Mouse (Mus musculus) hindbrain, embryonic 10.5 days (tissue): Measurements from ENCODE around the gene Gzmm. TPM values are rescaled to one million over a fixed set of nuclear protein-coding genes. Genes with fewer than 3 reads are reported as not detected.

ENCODE experiments used
- DNase-seq: peaks from one replicate; pipeline ENCODE4 v3.0.0-alpha.2; 2017; ENCODE audit warnings: low spot score
- H3K27ac ChIP-seq: fragments of 300-500 bp; sonication (generic); 2 replicates; pipeline ENCODE4 v1.5.1; 2016; ENCODE audit warnings: mild to moderate bottlenecking, moderate library complexity
- H3K27me3 ChIP-seq: fragments of 300-500 bp; sonication (generic); 2 replicates; pipeline ENCODE4 v1.6.1; 2016; ENCODE audit warnings: mild to moderate bottlenecking; ENCODE audit not compliant: poor library complexity, insufficient read depth, severe bottlenecking
- H3K36me3 ChIP-seq: fragments of 300-500 bp; sonication (generic); 2 replicates; pipeline ENCODE4 v1.6.1; 2016; ENCODE audit warnings: mild to moderate bottlenecking, moderate library complexity
- H3K4me1 ChIP-seq: fragments of 300-500 bp; sonication (generic); replicated peaks from 2 replicates; pipeline ENCODE4 v1.6.1; 2016; ENCODE audit warnings: mild to moderate bottlenecking
- H3K4me3 ChIP-seq: fragments of 300-500 bp; sonication (generic); 2 replicates; pipeline ENCODE4 v1.5.1; 2016; ENCODE audit warnings: mild to moderate bottlenecking, moderate library complexity
- H3K9me3 ChIP-seq: fragments of 300-500 bp; sonication (generic); 2 replicates; pipeline ENCODE4 v1.6.1; 2016; ENCODE audit warnings: mild to moderate bottlenecking, moderate library complexity
- WGBS: fragments of 180-500 bp; shearing (Covaris S2); methylation state at CpG from one replicate; pipeline ENCODE4 v1.1.7; 2016; 5-methylcytosine and 5-hydroxymethylcytosine counted together
- polyA plus RNA-seq: library from polyadenylated mRNA; unstranded; fragments of >200 nt; fragmentation: Nextera tagmentation; extraction: Ambion mirVana; gene quantifications from 2 replicates; pipeline ENCODE4 v1.2.1, GENCODE M21; 2016

Gene Gzmm
- polyA plus RNA-seq, 1 experiment from 2014 or later: 0.75 TPM

GRCm38 (mm10) chr10:79743650-79744365 is 55.0 kb downstream of the Gzmm start:
- Histone ChIP-seq H3K36me3 (peaks cover 56% of the 10 kb centered on the region), H3K4me3 (no peak overlapping the region), H3K27me3 (no peaks in the 10 kb centered on the region), H3K4me1 (peaks cover 19% of the 10 kb centered on the region), H3K27ac (no peak overlapping the region), H3K9me3 (peaks cover 22% of the 10 kb centered on the region)
- DNase-seq: no peak
- 94% methylated on average over 15 of the region's 15 CpGs for WGBS

Other genes starting within 250 kb of the Gzmm start
- not detected in 2 replicates for gene Vmn2r83, start 220.3 kb upstream of the Gzmm start, polyA plus RNA-seq
- 19.3 and 25.7 TPM in 2 replicates for gene Plpp2, start 155.2 kb upstream of the Gzmm start, polyA plus RNA-seq
- 70.0 and 77.2 TPM in 2 replicates for gene Mier2, start 133.8 kb upstream of the Gzmm start, polyA plus RNA-seq
- gene Theg, start 101.7 kb upstream of the Gzmm start, polyA plus RNA-seq: not detected in 2 replicates
- gene C2cd4c, start 75.0 kb upstream of the Gzmm start, polyA plus RNA-seq: 0.02 and 0.07 TPM in 2 replicates
- gene Shc2, start 51.1 kb upstream of the Gzmm start, polyA plus RNA-seq: 20.5 and 22.6 TPM in 2 replicates
- gene Odf3l2, start 43.3 kb upstream of the Gzmm start, polyA plus RNA-seq: not detected in 2 replicates
- gene Madcam1, start 24.5 kb upstream of the Gzmm start, polyA plus RNA-seq: 1.4 and 1.5 TPM in 2 replicates
- gene Tpgs1, start 19.7 kb upstream of the Gzmm start, polyA plus RNA-seq: 66.0 and 76.6 TPM in 2 replicates
- gene Cdc34, start 6.8 kb upstream of the Gzmm start, polyA plus RNA-seq: 243 and 244 TPM in 2 replicates
- 657 and 686 TPM in 2 replicates for gene Bsg, start 15.5 kb downstream of the Gzmm start, polyA plus RNA-seq
- gene Hcn2, start 27.6 kb downstream of the Gzmm start, polyA plus RNA-seq: 0.08 and 0.11 TPM in 2 replicates
- gene Polrmt, start 57.6 kb downstream of the Gzmm start, polyA plus RNA-seq: 47.3 and 51.6 TPM in 2 replicates
- gene Fgf22, start 66.1 kb downstream of the Gzmm start, polyA plus RNA-seq: 0.12 and 0.55 TPM in 2 replicates
- gene Rnf126, start 77.9 kb downstream of the Gzmm start, polyA plus RNA-seq: 124 and 136 TPM in 2 replicates
- 1.7 and 1.8 TPM in 2 replicates for gene Fstl3, start 88.3 kb downstream of the Gzmm start, polyA plus RNA-seq
- 0.10 TPM in 1 of 2 replicates, not detected in the other for gene Prss57, start 101.9 kb downstream of the Gzmm start, polyA plus RNA-seq
- gene Palm, start 104.6 kb downstream of the Gzmm start, polyA plus RNA-seq: 142 and 175 TPM in 2 replicates
- gene Misp, start 132.0 kb downstream of the Gzmm start, polyA plus RNA-seq: 1.0 and 2.4 TPM in 2 replicates
- gene Ptbp1, start 165.4 kb downstream of the Gzmm start, polyA plus RNA-seq: 288 and 338 TPM in 2 replicates
- 10.0 and 15.1 TPM in 2 replicates for gene Prtn3, start 185.5 kb downstream of the Gzmm start, polyA plus RNA-seq
- 122 and 205 TPM in 2 replicates for gene Plppr3, start 185.6 kb downstream of the Gzmm start, polyA plus RNA-seq
- not detected in 2 replicates for gene Elane, start 197.2 kb downstream of the Gzmm start, polyA plus RNA-seq
- gene Cfd, start 201.8 kb downstream of the Gzmm start, polyA plus RNA-seq: not detected in 2 replicates
- 68.3 and 77.3 TPM in 2 replicates for gene Med16, start 219.9 kb downstream of the Gzmm start, polyA plus RNA-seq
- 2.6 and 4.5 TPM in 2 replicates for gene Gm26602, start 221.8 kb downstream of the Gzmm start, polyA plus RNA-seq
- gene Kiss1r, start 228.0 kb downstream of the Gzmm start, polyA plus RNA-seq: 0.72 and 0.80 TPM in 2 replicates
- gene R3hdm4, start 232.2 kb downstream of the Gzmm start, polyA plus RNA-seq: 130 and 152 TPM in 2 replicates
- 11.1 and 15.0 TPM in 2 replicates for gene Arid3a, start 238.0 kb downstream of the Gzmm start, polyA plus RNA-seq